Mouse (Mus musculus): ENCODE data around the gene Fkbp9. TPM values are rescaled to one million over a fixed set of nuclear protein-coding genes. Genes with fewer than 3 reads are reported as not detected.
"Not testable (repeated sequence)": the region's sequence is repeated elsewhere in the genome, so short reads cannot be mapped to it uniquely, and the experiment has no call there.

Fkbp9 gene
- polyA plus RNA-seq, 1 experiment: 31.8 TPM

- Histone ChIP-seq H3K4me3 (ENCODE audit: insufficient read depth, low read length) (no peak overlapping the region), H3K27ac (ENCODE audit: insufficient read depth, low read length) (no peak overlapping the region), H3K4me1 (ENCODE audit: control insufficient read depth, insufficient read depth, low read length) (no peaks in the 10 kb centered on the region)
- no peak for TF ChIP-seq POLR2A (IDR thresholded peaks at IDR 0.05; ENCODE audit: extremely low read depth, insufficient read depth, low read length)
- no peak for TF ChIP-seq CTCF (IDR thresholded peaks at IDR 0.05; ENCODE audit: extremely low read depth, insufficient read depth, low read length)
Observed at GRCm38 (mm10) chr6:56860205-56860848, 28.5 kb downstream of the Fkbp9 start.

GRCm38 (mm10) chr6:56866899-56867298 is 35.0 kb downstream of the Fkbp9 start:
- H3K27ac ChIP-seq (ENCODE audit: insufficient read depth, low read length); H3K4me3 ChIP-seq (ENCODE audit: insufficient read depth, low read length); H3K4me1 ChIP-seq (ENCODE audit: control insufficient read depth, insufficient read depth, low read length): not testable (repeated sequence)

- Histone ChIP-seq H3K27ac (ENCODE audit: insufficient read depth, low read length) (no peak overlapping the region), H3K4me3 (ENCODE audit: insufficient read depth, low read length) (no peak overlapping the region), H3K4me1 (ENCODE audit: control insufficient read depth, insufficient read depth, low read length) (no peaks in the 10 kb centered on the region)
- TF ChIP-seq CTCF (IDR thresholded peaks at IDR 0.05; ENCODE audit: extremely low read depth, insufficient read depth, low read length): no peak
Observed at GRCm38 (mm10) chr6:56868565-56868964, 36.7 kb downstream of the Fkbp9 start.

GRCm38 (mm10) chr6:56870027-56870426 is 38.2 kb downstream of the Fkbp9 start:
- TF ChIP-seq CTCF (IDR thresholded peaks at IDR 0.05; ENCODE audit: extremely low read depth, insufficient read depth, low read length) (no peak), POLR2A (IDR thresholded peaks at IDR 0.05; ENCODE audit: extremely low read depth, insufficient read depth, low read length) (no peak)
- H3K4me1 ChIP-seq (ENCODE audit: control insufficient read depth, insufficient read depth, low read length): no peaks in the 10 kb centered on the region
- no peak overlapping the region for H3K27ac ChIP-seq (ENCODE audit: insufficient read depth, low read length)
- no peak overlapping the region for H3K4me3 ChIP-seq (ENCODE audit: insufficient read depth, low read length)

GRCm38 (mm10) chr6:56876870-56877269 is 45.0 kb downstream of the Fkbp9 start:
- Histone ChIP-seq H3K4me3 (ENCODE audit: insufficient read depth, low read length) (no peak overlapping the region), H3K4me1 (ENCODE audit: control insufficient read depth, insufficient read depth, low read length) (0 out of 2 replicates have a peak, but pooled peaks cover 3% of the 10 kb centered on the region), H3K27ac (ENCODE audit: insufficient read depth, low read length) (no peak overlapping the region)
- TF ChIP-seq POLR2A (IDR thresholded peaks at IDR 0.05; ENCODE audit: extremely low read depth, insufficient read depth, low read length) (no peak), CTCF (IDR thresholded peaks at IDR 0.05; ENCODE audit: extremely low read depth, insufficient read depth, low read length) (no peak)

- 0 out of 2 replicates have a peak, but pooled peaks cover 3% of the 10 kb centered on the region for H3K4me1 ChIP-seq (ENCODE audit: control insufficient read depth, insufficient read depth, low read length)
- TF ChIP-seq POLR2A (IDR thresholded peaks at IDR 0.05; ENCODE audit: extremely low read depth, insufficient read depth, low read length) (no peak), CTCF (IDR thresholded peaks at IDR 0.05; ENCODE audit: extremely low read depth, insufficient read depth, low read length) (no peak)
- no peak overlapping the region for H3K4me3 ChIP-seq (ENCODE audit: insufficient read depth, low read length)
- no peak overlapping the region for H3K27ac ChIP-seq (ENCODE audit: insufficient read depth, low read length)
Observed at GRCm38 (mm10) chr6:56877985-56878384, 46.1 kb downstream of the Fkbp9 start.

- Histone ChIP-seq H3K27ac (ENCODE audit: insufficient read depth, low read length) (no peak overlapping the region), H3K4me3 (ENCODE audit: insufficient read depth, low read length) (no peak overlapping the region), H3K4me1 (ENCODE audit: control insufficient read depth, insufficient read depth, low read length) (0 out of 2 replicates have a peak, but pooled peaks cover 3% of the 10 kb centered on the region)
- no peak for TF ChIP-seq CTCF (IDR thresholded peaks at IDR 0.05; ENCODE audit: extremely low read depth, insufficient read depth, low read length)
- TF ChIP-seq POLR2A (IDR thresholded peaks at IDR 0.05; ENCODE audit: extremely low read depth, insufficient read depth, low read length): no peak
Observed at GRCm38 (mm10) chr6:56879352-56879955, 47.6 kb downstream of the Fkbp9 start.

- no peak for TF ChIP-seq CTCF (IDR thresholded peaks at IDR 0.05; ENCODE audit: extremely low read depth, insufficient read depth, low read length)
- TF ChIP-seq POLR2A (IDR thresholded peaks at IDR 0.05; ENCODE audit: extremely low read depth, insufficient read depth, low read length): no peak
- H3K4me3 ChIP-seq (ENCODE audit: insufficient read depth, low read length): no peak overlapping the region
- no peaks in the 10 kb centered on the region for H3K4me1 ChIP-seq (ENCODE audit: control insufficient read depth, insufficient read depth, low read length)
- H3K27ac ChIP-seq (ENCODE audit: insufficient read depth, low read length): no peak overlapping the region
Observed at GRCm38 (mm10) chr6:56888561-56888960, 56.7 kb downstream of the Fkbp9 start.

- no peak for TF ChIP-seq CTCF (IDR thresholded peaks at IDR 0.05; ENCODE audit: extremely low read depth, insufficient read depth, low read length)
- no peak for TF ChIP-seq POLR2A (IDR thresholded peaks at IDR 0.05; ENCODE audit: extremely low read depth, insufficient read depth, low read length)
- H3K4me3 ChIP-seq (ENCODE audit: insufficient read depth, low read length): no peak overlapping the region
- no peak overlapping the region for H3K27ac ChIP-seq (ENCODE audit: insufficient read depth, low read length)
- H3K4me1 ChIP-seq (ENCODE audit: control insufficient read depth, insufficient read depth, low read length): no peaks in the 10 kb centered on the region
Observed at GRCm38 (mm10) chr6:56890762-56891161, 58.9 kb downstream of the Fkbp9 start.

GRCm38 (mm10) chr6:56899601-56900000 is 67.7 kb downstream of the Fkbp9 start:
- Histone ChIP-seq H3K4me1 (ENCODE audit: control insufficient read depth, insufficient read depth, low read length) (peaks cover 7% of the 10 kb centered on the region; the same call in 1 of the 2 replicates), H3K4me3 (ENCODE audit: insufficient read depth, low read length) (no peak overlapping the region), H3K27ac (ENCODE audit: insufficient read depth, low read length) (no peak overlapping the region)
- no peak for TF ChIP-seq POLR2A (IDR thresholded peaks at IDR 0.05; ENCODE audit: extremely low read depth, insufficient read depth, low read length)
- TF ChIP-seq CTCF (IDR thresholded peaks at IDR 0.05; ENCODE audit: extremely low read depth, insufficient read depth, low read length): no peak
